Mouse (Mus musculus) large intestine, adult 2 months (tissue): ENCODE results near the gene Dok7. TPM values are rescaled to one million over a fixed set of nuclear protein-coding genes. Genes with fewer than 3 reads are reported as not detected.
A peak's percentile ranks its signal among the peaks of the same experiment; 100 is the strongest.

Experiments
- DNase-seq: peaks from one replicate; pipeline ENCODE4 v3.0.0-alpha.2; 2012; ENCODE audit warnings: low read depth, low spot score
- WGBS: fragments of 180-500 bp; shearing (Covaris S2); methylation state at CpG from one replicate; pipeline ENCODE4 v1.1.7; 2018; 5-methylcytosine and 5-hydroxymethylcytosine counted together
- polyA plus RNA-seq: library from polyadenylated mRNA; depleted of rRNA; stranded (reverse); fragments of >200 nt; gene quantifications from 2 replicates; pipeline ENCODE4 v1.2.3, GENCODE M21; 2012

Dok7 gene
- polyA plus RNA-seq, 1 experiment = 0.69 TPM

- 88% methylated on average over 3 of the region's 3 CpGs for WGBS
- no peak for DNase-seq
Measured at GRCm38 (mm10) chr5:35054628-35055027, 1.9 kb upstream of the Dok7 start.

GRCm38 (mm10) chr5:35055076-35055475 lies 1.5 kb upstream of the Dok7 start:
- 19% methylated on average over 12 of the region's 12 CpGs for WGBS

GRCm38 (mm10) chr5:35057582-35057981 lies 1.0 kb downstream of the Dok7 start:
- WGBS = 11% methylated on average over 4 of the region's 4 CpGs
- DNase-seq = no peak

More at GRCm38 (mm10) chr5:35055076-35055475, 1.5 kb upstream of the Dok7 start:
- DNase-seq = no peak

GRCm38 (mm10) chr5:35058216-35058615 lies 1.6 kb downstream of the Dok7 start:
- WGBS = 40% methylated on average over 1 of the region's 1 CpGs
- no peak for DNase-seq

- WGBS = 55% methylated on average over 3 of the region's 3 CpGs
- DNase-seq = no peak
Measured at GRCm38 (mm10) chr5:35060098-35060497, 3.5 kb downstream of the Dok7 start.

GRCm38 (mm10) chr5:35069841-35070240 lies 13.3 kb downstream of the Dok7 start:
- 99% methylated on average over 2 of the region's 2 CpGs for WGBS
- no peak for DNase-seq

- no peak for DNase-seq
- 85% methylated on average over 8 of the region's 8 CpGs for WGBS
Measured at GRCm38 (mm10) chr5:35070314-35070713, 13.7 kb downstream of the Dok7 start.

- DNase-seq = no peak
- 28% methylated on average over 7 of the region's 7 CpGs for WGBS
Measured at GRCm38 (mm10) chr5:35070953-35071352, 14.4 kb downstream of the Dok7 start.

GRCm38 (mm10) chr5:35071855-35072254 lies 15.3 kb downstream of the Dok7 start:
- WGBS = 91% methylated on average over 6 of the region's 6 CpGs
- no peak for DNase-seq

- 72% methylated on average over 11 of the region's 11 CpGs for WGBS
- no peak for DNase-seq
Measured at GRCm38 (mm10) chr5:35073235-35073634, 16.7 kb downstream of the Dok7 start.

- DNase-seq = no peak
- 61% methylated on average over 9 of the region's 9 CpGs for WGBS
Measured at GRCm38 (mm10) chr5:35073992-35074391, 17.4 kb downstream of the Dok7 start.

- no peak for DNase-seq
- 91% methylated on average over 1 of the region's 1 CpGs for WGBS
Measured at GRCm38 (mm10) chr5:35076369-35076768, 19.8 kb downstream of the Dok7 start.

GRCm38 (mm10) chr5:35079101-35079500 lies 22.5 kb downstream of the Dok7 start:
- WGBS = 66% methylated on average over 18 of the region's 18 CpGs

GRCm38 (mm10) chr5:35084913-35085312 lies 28.3 kb downstream of the Dok7 start:
- no peak for DNase-seq
- 75% methylated on average over 3 of the region's 3 CpGs for WGBS

More at GRCm38 (mm10) chr5:35079101-35079500, 22.5 kb downstream of the Dok7 start:
- no peak for DNase-seq

- 60% methylated on average over 9 of the region's 9 CpGs for WGBS
- peak; percentile 56 for DNase-seq
Measured at GRCm38 (mm10) chr5:35088785-35089613, 32.4 kb downstream of the Dok7 start.

GRCm38 (mm10) chr5:35089614-35089963 lies 33.0 kb downstream of the Dok7 start:
- no peak for DNase-seq
- 77% methylated on average over 5 of the region's 5 CpGs for WGBS

GRCm38 (mm10) chr5:35091636-35092035 lies 35.1 kb downstream of the Dok7 start:
- 88% methylated on average over 3 of the region's 3 CpGs for WGBS
- no peak for DNase-seq

- no peak for DNase-seq
- WGBS = 90% methylated on average over 8 of the region's 8 CpGs
Measured at GRCm38 (mm10) chr5:35103086-35103485, 46.5 kb downstream of the Dok7 start.

GRCm38 (mm10) chr5:35103528-35103927 lies 47.0 kb downstream of the Dok7 start:
- no peak for DNase-seq
- 12% methylated on average over 2 of the region's 2 CpGs for WGBS

- WGBS = 74% methylated on average over 8 of the region's 8 CpGs
- no peak for DNase-seq
Measured at GRCm38 (mm10) chr5:35104183-35104959, 47.8 kb downstream of the Dok7 start.
